Mouse (Mus musculus) lung, adult 2 months (tissue): ENCODE data around the gene Rngtt. TPM values are rescaled to one million over a fixed set of nuclear protein-coding genes. Genes with fewer than 3 reads are reported as not detected.

Source experiments
- DNase-seq: peaks from one replicate; pipeline ENCODE4 v3.0.0; 2022
- H3K4me1 ChIP-seq: fragments of 200-500 bp; 2 replicates; pipeline ENCODE4 v1.6.1; 2011; ENCODE audit warnings: low read length; ENCODE audit not compliant: control insufficient read depth, insufficient read depth
- H3K4me3 ChIP-seq: fragments of 200-500 bp; replicated peaks from 2 replicates; pipeline ENCODE3; 2011; ENCODE audit warnings: low read depth, mild to moderate bottlenecking, control low read depth, low read length; ENCODE audit errors: extremely low read depth
- CTCF ChIP-seq: fragments of 200-500 bp; IDR thresholded peaks from 2 replicates; pipeline ENCODE4 v1.5.1; 2011; ENCODE audit warnings: mild to moderate bottlenecking, low read length, control low read depth; ENCODE audit not compliant: insufficient read depth
- POLR2A ChIP-seq: fragments of 200-500 bp; IDR thresholded peaks from 2 replicates; pipeline ENCODE4 v1.6.1; 2011; ENCODE audit warnings: low read depth, mild to moderate bottlenecking, control low read depth, low read length, borderline replicate concordance; ENCODE audit errors: extremely low read depth
- WGBS: fragments of 180-500 bp; shearing (Covaris S2); methylation state at CpG from one replicate; pipeline ENCODE4 v1.1.7; 2018; 5-methylcytosine and 5-hydroxymethylcytosine counted together
- polyA plus RNA-seq: library from polyadenylated mRNA; depleted of rRNA; stranded (reverse); fragments of >200 nt; gene quantifications from 2 replicates; pipeline ENCODE4 v1.2.3, GENCODE M21; 2012; rRNA removed

Gene Rngtt
- polyA plus RNA-seq: 1.8 and 2.7 TPM in 2 replicates

GRCm38 (mm10) chr4:33309764-33310757 lies at the start of gene Rngtt:
Gene Rngtt, plus strand, starts transcription at chr4:33310311.
- peaks cover 5% of the 10 kb centered on the region; the same call in 1 of the 2 replicates for H3K4me1 ChIP-seq
- TF ChIP-seq CTCF: no peak
- peak; percentile 37; the same call in 1 of the 2 replicates for TF ChIP-seq POLR2A
- 2% methylated on average over 60 of the region's 60 CpGs for WGBS
- peak within 1 kb of the TSS; percentile 92 for H3K4me3 ChIP-seq
- DNase-seq: peak; percentile 97

- DNase-seq: no peak
- Histone ChIP-seq H3K4me3 (no peak overlapping the region), H3K4me1 (peaks cover 9% of the 10 kb centered on the region)
- no peak for TF ChIP-seq CTCF
- no peak for TF ChIP-seq POLR2A
Observed at GRCm38 (mm10) chr4:33260311-33260710, 49.8 kb upstream of the Rngtt start.

GRCm38 (mm10) chr4:33261311-33261753 lies 48.8 kb upstream of the Rngtt start:
- DNase-seq: peak; percentile 91
- no peak for TF ChIP-seq CTCF
- no peak for TF ChIP-seq POLR2A
- Histone ChIP-seq H3K4me3 (peak overlapping the region; percentile 31), H3K4me1 (peaks cover 9% of the 10 kb centered on the region)
- 3% methylated on average over 7 of the region's 7 CpGs for WGBS

- TF ChIP-seq CTCF (no peak), POLR2A (no peak)
- 97% methylated on average over 1 of the region's 1 CpGs for WGBS
- Histone ChIP-seq H3K4me1 (peaks cover 9% of the 10 kb centered on the region), H3K4me3 (no peak overlapping the region)
- no peak for DNase-seq
Observed at GRCm38 (mm10) chr4:33262897-33263296, 47.2 kb upstream of the Rngtt start.

GRCm38 (mm10) chr4:33264979-33265726 lies 45.0 kb upstream of the Rngtt start:
- 80% methylated on average over 11 of the region's 11 CpGs for WGBS
- no peak for TF ChIP-seq CTCF
- TF ChIP-seq POLR2A: no peak
- no peak overlapping the region for H3K4me3 ChIP-seq
- DNase-seq: no peak
- peaks cover 9% of the 10 kb centered on the region for H3K4me1 ChIP-seq

- WGBS: 87% methylated on average over 11 of the region's 11 CpGs
- no peak for TF ChIP-seq POLR2A
- TF ChIP-seq CTCF: no peak
- no peaks in the 10 kb centered on the region for H3K4me1 ChIP-seq
- DNase-seq: no peak
- no peak overlapping the region for H3K4me3 ChIP-seq
Observed at GRCm38 (mm10) chr4:33270386-33271314, 39.5 kb upstream of the Rngtt start.

- WGBS: 49% methylated on average over 3 of the region's 3 CpGs
- no peaks in the 10 kb centered on the region for H3K4me1 ChIP-seq
- no peak for DNase-seq
- no peak overlapping the region for H3K4me3 ChIP-seq
- TF ChIP-seq POLR2A (no peak), CTCF (no peak)
Observed at GRCm38 (mm10) chr4:33273437-33273836, 36.7 kb upstream of the Rngtt start.

GRCm38 (mm10) chr4:33281891-33282685 lies 28.0 kb upstream of the Rngtt start:
- whole genome bisulfite sequencing: 67% methylated on average over 3 of the region's 3 CpGs
- Histone ChIP-seq H3K4me3 (no peak overlapping the region), H3K4me1 (no peaks in the 10 kb centered on the region)
- TF ChIP-seq CTCF (no peak), POLR2A (no peak)
- DNase-seq: no peak
